Mouse (Mus musculus) lung, adult 10 weeks (tissue): ENCODE results near the gene Usp7. TPM values are rescaled to one million over a fixed set of nuclear protein-coding genes. Genes with fewer than 3 reads are reported as not detected.

Experiments
- polyA plus RNA-seq: library from polyadenylated mRNA; stranded (reverse); fragments of 350-450 nt; fragmentation: Illumina TruSeq; extraction: RNeasy Lipid Tissue Mini Kit (QIAGEN cat#74804); gene quantifications from one replicate; pipeline ENCODE4 v1.2.3, GENCODE M21; 2014; ENCODE audit warnings: low read depth, low replicate concordance; ENCODE audit not compliant: insufficient read depth

The Usp7 gene
- 28.1 TPM for polyA plus RNA-seq

GRCm38 (mm10) chr16:8791949-8792557 lies at the start of gene Usp7:
TSS of gene Usp7 (minus strand) at chr16:8792308.

GRCm38 (mm10) chr16:8829564-8830359 lies 37.7 kb upstream of the Usp7 start, which contains the start of gene 1810013L24Rik:
TSS of gene 1810013L24Rik (plus strand) at chr16:8830100.

GRCm38 (mm10) chr16:8680470-8680869 lies 111.6 kb downstream of the Usp7 start, which contains the start of gene Gm5767:
TSS of gene Gm5767 (plus strand) at chr16:8680770.

GRCm38 (mm10) chr16:8671551-8672349 lies 120.4 kb downstream of the Usp7 start, which contains the start of gene Carhsp1:
TSS of gene Carhsp1 (minus strand) at chr16:8672155.

Other genes with a start within 250 kb of the Usp7 start
- gene Pmm2, start 154.6 kb downstream of the Usp7 start, polyA plus RNA-seq, result 23.4 TPM
- 5.5 TPM for gene Tmem186, start 154.6 kb downstream of the Usp7 start, polyA plus RNA-seq
- gene Carhsp1, start 120.2 kb downstream of the Usp7 start, polyA plus RNA-seq, result 68.5 TPM
- not detected for gene Gm5767, start 111.5 kb downstream of the Usp7 start, polyA plus RNA-seq
- gene 1810013L24Rik, start 37.8 kb upstream of the Usp7 start, polyA plus RNA-seq, result 26.7 TPM